Mouse (Mus musculus) adrenal gland, postnatal 0 days (tissue): ENCODE data around the gene Ethe1. TPM values are rescaled to one million over a fixed set of nuclear protein-coding genes. Genes with fewer than 3 reads are reported as not detected.

Experiments used
- polyA plus RNA-seq: library from polyadenylated mRNA; unstranded; fragments of >200 nt; fragmentation: Nextera tagmentation; extraction: Ambion mirVana; gene quantifications from 2 replicates; pipeline ENCODE4 v1.2.1, GENCODE M21; 2015

Ethe1 gene
- polyA plus RNA-seq: 20.5 and 25.9 TPM in 2 replicates

GRCm38 (mm10) chr7:24587330-24588105 is at the start of gene Ethe1, which contains the start of gene Zfp575:
TSS of gene Ethe1 (plus strand) at chr7:24587543.
TSS of gene Zfp575 (minus strand) at chr7:24587641.

GRCm38 (mm10) chr7:24546068-24546614 is 41.2 kb upstream of the Ethe1 start, which contains the start of the genes Pinlyp and Xrcc1:
TSS of gene Pinlyp (minus strand) at chr7:24546118.
TSS of gene Xrcc1 (plus strand) at chr7:24546289.

GRCm38 (mm10) chr7:24610144-24610878 is 23.0 kb downstream of the Ethe1 start, which contains the start of gene Phldb3:
TSS of gene Phldb3 (plus strand) at chr7:24610763.

GRCm38 (mm10) chr7:24636264-24636663 is 48.9 kb downstream of the Ethe1 start, which contains the start of gene Lypd3:
TSS of gene Lypd3 (plus strand) at chr7:24636550.

Other genes starting within 250 kb of the Ethe1 start
- gene Lypd5, start 238.3 kb upstream of the Ethe1 start, polyA plus RNA-seq: 0.14 TPM in 1 of 2 replicates, not detected in the other
- 3.2 and 7.2 TPM in 2 replicates for gene Kcnn4, start 217.3 kb upstream of the Ethe1 start, polyA plus RNA-seq
- 11.1 and 18.4 TPM in 2 replicates for gene Smg9, start 187.9 kb upstream of the Ethe1 start, polyA plus RNA-seq
- gene Irgc1, start 135.2 kb upstream of the Ethe1 start, polyA plus RNA-seq: not detected in 2 replicates
- gene Plaur, start 125.1 kb upstream of the Ethe1 start, polyA plus RNA-seq: 9.6 and 13.0 TPM in 2 replicates
- 5.0 and 8.1 TPM in 2 replicates for gene Cadm4, start 105.5 kb upstream of the Ethe1 start, polyA plus RNA-seq
- gene Zfp428, start 80.5 kb upstream of the Ethe1 start, polyA plus RNA-seq: 24.2 and 36.0 TPM in 2 replicates
- gene AC161166.1, start 75.1 kb upstream of the Ethe1 start, polyA plus RNA-seq: 0.11 TPM in 1 of 2 replicates, not detected in the other
- 5.6 and 6.5 TPM in 2 replicates for gene Irgq, start 56.9 kb upstream of the Ethe1 start, polyA plus RNA-seq
- 0.28 and 0.41 TPM in 2 replicates for gene Pinlyp, start 41.4 kb upstream of the Ethe1 start, polyA plus RNA-seq
- gene Xrcc1, start 41.3 kb upstream of the Ethe1 start, polyA plus RNA-seq: 35.5 and 44.2 TPM in 2 replicates
- gene Zfp575, start 98 bp downstream of the Ethe1 start, polyA plus RNA-seq: 2.8 and 5.6 TPM in 2 replicates
- gene Phldb3, start 23.2 kb downstream of the Ethe1 start, polyA plus RNA-seq: 0.30 and 0.36 TPM in 2 replicates
- gene Lypd3, start 49.0 kb downstream of the Ethe1 start, polyA plus RNA-seq: 1.6 and 2.0 TPM in 2 replicates
- gene Tex101, start 89.1 kb downstream of the Ethe1 start, polyA plus RNA-seq: not detected in 2 replicates
- gene BC049730, start 121.7 kb downstream of the Ethe1 start, polyA plus RNA-seq: not detected in 2 replicates
- not detected in 2 replicates for gene Gm4763, start 139.4 kb downstream of the Ethe1 start, polyA plus RNA-seq
- 0.63 and 0.84 TPM in 2 replicates for gene Cd177, start 172.8 kb downstream of the Ethe1 start, polyA plus RNA-seq
- 0.36 and 0.82 TPM in 2 replicates for gene Ceacam10, start 189.7 kb downstream of the Ethe1 start, polyA plus RNA-seq